Mouse (Mus musculus) forebrain, embryonic 14.5 days (tissue): ENCODE data around the gene Grip2. TPM values are rescaled to one million over a fixed set of nuclear protein-coding genes. Genes with fewer than 3 reads are reported as not detected.

Experiments
- ATAC-seq: fragments of 200-750 bp; cut with Nextera tagmentation; 2 replicates; pipeline ENCODE4 v1.8.0; 2017; ENCODE audit warnings: mild to moderate bottlenecking, moderate library complexity
- DNase-seq: peaks from one replicate; pipeline ENCODE4 v3.0.0-alpha.2; 2015; ENCODE audit warnings: low spot score
- H3K27ac ChIP-seq: fragments of 300-500 bp; sonication (generic); 2 replicates; pipeline ENCODE4 v1.5.1; 2014; ENCODE audit warnings: low read depth, mild to moderate bottlenecking, control low read depth, low read length, moderate library complexity
- H3K27me3 ChIP-seq: fragments of 300-500 bp; sonication (generic); replicated peaks from 2 replicates; pipeline ENCODE4 v1.6.1; 2014; ENCODE audit warnings: low read length, control low read depth, mixed read lengths; ENCODE audit not compliant: control insufficient read depth, insufficient read depth
- H3K36me3 ChIP-seq: fragments of 300-500 bp; sonication (generic); 2 replicates; pipeline ENCODE4 v1.6.1; 2014; ENCODE audit warnings: low read length, control low read depth; ENCODE audit not compliant: control insufficient read depth, insufficient read depth
- H3K4me1 ChIP-seq: fragments of 300-500 bp; sonication (generic); 2 replicates; pipeline ENCODE4 v1.6.1; 2014; ENCODE audit warnings: antibody characterized with exemption, low read length, control low read depth; ENCODE audit not compliant: control insufficient read depth, insufficient read depth
- H3K4me2 ChIP-seq: fragments of 300-500 bp; sonication (generic); 2 replicates; pipeline ENCODE4 v1.6.1; 2014; ENCODE audit warnings: mild to moderate bottlenecking, control low read depth, low read length
- H3K4me3 ChIP-seq: fragments of 300-500 bp; sonication (generic); 2 replicates; pipeline ENCODE4 v1.5.1; 2014; ENCODE audit warnings: low read depth, low read length, control low read depth
- H3K9ac ChIP-seq: fragments of 300-500 bp; sonication (generic); 2 replicates; pipeline ENCODE4 v1.6.1; 2014; ENCODE audit warnings: mild to moderate bottlenecking, low read length, control low read depth, moderate library complexity
- H3K9me3 ChIP-seq: fragments of 300-500 bp; sonication (generic); replicated peaks from 2 replicates; pipeline ENCODE4 v1.6.1; 2016; ENCODE audit warnings: low read length, control low read depth, mixed read lengths; ENCODE audit not compliant: control insufficient read depth
- WGBS: fragments of 180-500 bp; shearing (Covaris S2); extraction: QIAGEN DNeasy Blood & Tissue Kit; methylation state at CpG from one replicate; pipeline ENCODE4 v1.1.7; 2014; 5-methylcytosine and 5-hydroxymethylcytosine counted together
- polyA plus RNA-seq: library from polyadenylated mRNA; unstranded; fragments of >200 nt; fragmentation: Nextera tagmentation; extraction: Ambion mirVana; gene quantifications from 2 replicates; pipeline ENCODE4 v1.2.1, GENCODE M21; 2014

The Grip2 gene
- polyA plus RNA-seq, 1 experiment from 2014 or later: 2.6 TPM

GRCm38 (mm10) chr6:91808022-91808421 is 19.0 kb downstream of the Grip2 start:
- no peak for ATAC-seq
- no peak overlapping the region for H3K9ac ChIP-seq
- no peak for DNase-seq
- H3K9me3 ChIP-seq: no peaks in the 10 kb centered on the region
- no peaks in the 10 kb centered on the region for H3K36me3 ChIP-seq
- no peaks in the 10 kb centered on the region; the same call in 1 of the 2 replicates for H3K27me3 ChIP-seq
- H3K4me2 ChIP-seq: no peak overlapping the region
- H3K4me3 ChIP-seq: no peak overlapping the region
- H3K4me1 ChIP-seq: no peaks in the 10 kb centered on the region
- H3K27ac ChIP-seq: no peak overlapping the region
- 56% methylated on average over 6 of the region's 6 CpGs for WGBS

DNA sequence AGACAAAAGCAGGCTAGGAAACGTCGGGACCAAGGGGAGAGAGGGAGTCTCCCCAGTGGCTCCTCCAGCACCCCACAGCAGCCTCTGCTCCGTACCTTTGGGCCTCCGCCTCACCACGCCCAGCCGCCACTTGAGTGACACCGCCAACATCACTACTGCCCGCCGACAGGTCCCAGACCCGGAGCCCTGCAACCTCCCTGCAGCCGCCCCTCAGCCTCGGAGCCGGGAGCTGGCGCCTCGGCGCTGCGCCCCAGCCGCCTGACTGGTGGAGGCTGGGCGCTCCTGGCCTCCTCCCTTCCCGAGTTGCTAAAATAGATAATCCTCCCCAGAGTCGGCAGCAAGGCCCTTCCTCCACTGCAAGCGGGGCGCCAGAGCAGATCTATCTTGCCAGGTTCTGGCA is 19.9 kb downstream of the Grip2 start:
- H3K27ac ChIP-seq: no peak overlapping the region
- no peaks in the 10 kb centered on the region for H3K4me1 ChIP-seq

DNA sequence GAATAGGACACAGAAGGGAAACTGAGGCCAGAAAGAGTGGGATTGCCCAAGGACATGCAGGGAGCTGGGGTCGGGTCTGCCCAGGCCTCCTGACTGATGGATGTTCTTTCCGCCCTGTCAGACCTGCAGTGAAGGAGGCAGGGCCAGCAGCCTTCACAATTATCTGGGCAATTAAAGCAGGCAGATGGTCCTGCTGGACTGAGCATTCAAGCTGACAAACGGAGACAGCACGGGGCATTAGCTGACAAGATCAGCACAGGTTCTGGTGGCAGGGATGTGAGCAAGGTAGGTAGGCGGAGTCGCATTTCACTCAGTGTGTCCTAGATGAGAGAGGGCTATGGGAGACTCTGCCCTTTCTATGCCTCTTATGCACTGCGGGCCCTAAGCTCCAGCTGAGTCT is 22.9 kb downstream of the Grip2 start:
- no peaks in the 10 kb centered on the region for H3K36me3 ChIP-seq
- H3K27ac ChIP-seq: no peak overlapping the region
- WGBS: 54% methylated on average over 7 of the region's 7 CpGs
- H3K4me3 ChIP-seq: no peak overlapping the region
- DNase-seq (no peak), ATAC-seq (no peak)
- H3K27me3 ChIP-seq: no peaks in the 10 kb centered on the region; the same call in 1 of the 2 replicates
- no peak overlapping the region for H3K4me2 ChIP-seq
- no peaks in the 10 kb centered on the region for H3K9me3 ChIP-seq
- no peak overlapping the region for H3K9ac ChIP-seq
- no peaks in the 10 kb centered on the region for H3K4me1 ChIP-seq

More for the DNA sequence above, 19.9 kb downstream of the Grip2 start:
- Histone ChIP-seq H3K9ac (peak overlapping the region; percentile 38), H3K36me3 (no peaks in the 10 kb centered on the region), H3K4me2 (peak overlapping the region; percentile 51), H3K4me3 (peak overlapping the region; percentile 33), H3K27me3 (no peaks in the 10 kb centered on the region; the same call in 1 of the 2 replicates), H3K9me3 (no peaks in the 10 kb centered on the region)
- peak; percentile 44; the same call in 1 of the 2 replicates for ATAC-seq
- WGBS: 5% methylated on average over 12 of the region's 23 CpGs
- peak; percentile 32 for DNase-seq

DNA sequence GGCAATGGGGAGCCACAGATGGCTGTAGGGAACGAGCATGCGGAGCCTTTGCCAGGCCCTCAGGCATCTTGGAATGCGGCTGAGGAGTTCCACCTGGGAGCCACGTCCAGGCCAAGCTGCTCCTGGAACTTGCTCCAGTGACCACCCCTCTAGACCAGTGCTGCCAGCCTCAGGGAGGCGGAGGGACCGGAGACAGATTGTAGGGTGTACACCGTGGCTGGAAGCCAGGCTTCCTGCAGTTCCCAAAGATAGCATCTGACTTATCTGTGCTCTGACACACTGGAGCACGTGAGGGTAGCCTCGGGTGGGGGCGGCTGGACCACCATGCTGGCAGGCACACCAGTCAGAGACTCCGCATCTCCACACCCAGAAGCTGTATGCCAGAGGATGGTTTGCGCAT is 28.6 kb downstream of the Grip2 start:
- no peak for ATAC-seq
- DNase-seq: no peak
- 74% methylated on average over 12 of the region's 12 CpGs for whole genome bisulfite sequencing
- Histone ChIP-seq H3K9ac (no peak overlapping the region), H3K36me3 (no peaks in the 10 kb centered on the region), H3K4me1 (no peaks in the 10 kb centered on the region), H3K9me3 (no peaks in the 10 kb centered on the region), H3K4me3 (no peak overlapping the region), H3K27ac (no peak overlapping the region), H3K27me3 (no peaks in the 10 kb centered on the region), H3K4me2 (no peak overlapping the region)

DNA sequence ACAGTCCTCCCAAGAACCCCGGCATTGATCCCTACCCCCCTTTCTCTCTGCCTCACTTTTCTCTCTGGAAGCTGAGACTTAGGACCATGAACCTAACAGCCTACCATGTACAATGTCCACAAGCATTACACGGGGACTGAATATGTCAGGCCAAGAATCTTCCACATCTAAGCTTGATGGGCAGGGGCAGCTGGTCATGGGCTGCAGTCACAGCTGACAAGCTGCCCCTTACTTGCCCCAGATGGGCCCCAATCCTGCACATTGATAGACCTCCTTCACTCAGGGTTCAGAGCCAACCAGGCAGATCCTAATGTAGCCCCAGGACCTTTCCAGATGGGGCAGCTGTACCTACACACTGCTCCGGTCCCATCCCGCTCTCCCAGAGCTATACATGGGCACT is 30.3 kb downstream of the Grip2 start:
- Histone ChIP-seq H3K4me2 (no peak overlapping the region), H3K27me3 (no peaks in the 10 kb centered on the region), H3K27ac (no peak overlapping the region), H3K9me3 (no peaks in the 10 kb centered on the region), H3K36me3 (no peaks in the 10 kb centered on the region), H3K4me3 (no peak overlapping the region), H3K4me1 (no peaks in the 10 kb centered on the region), H3K9ac (no peak overlapping the region)
- no peak for DNase-seq
- WGBS: 90% methylated on average over 4 of the region's 4 CpGs
- no peak for ATAC-seq

DNA sequence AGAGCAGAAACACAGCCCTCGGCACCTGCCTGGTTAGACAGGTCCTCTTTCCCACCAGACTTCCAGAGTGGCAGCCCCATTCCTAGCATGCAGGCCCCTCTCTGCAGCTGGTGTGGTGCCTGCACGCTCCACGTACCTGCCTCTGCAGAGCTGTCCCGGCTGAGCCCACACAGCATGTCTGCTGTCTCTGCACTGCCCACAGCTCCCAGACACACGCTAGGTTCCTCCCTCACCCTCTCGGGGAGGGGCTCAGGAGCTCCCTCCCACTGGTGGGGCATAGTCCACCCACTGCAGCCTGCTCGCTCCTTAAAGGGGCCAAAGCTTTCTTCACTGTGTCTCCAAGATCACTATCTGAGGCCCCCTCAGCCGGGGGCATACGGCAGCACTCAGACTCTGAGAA is 31.0 kb downstream of the Grip2 start:
- Histone ChIP-seq H3K9me3 (no peaks in the 10 kb centered on the region), H3K4me1 (no peaks in the 10 kb centered on the region), H3K27ac (no peak overlapping the region), H3K27me3 (no peaks in the 10 kb centered on the region), H3K4me3 (no peak overlapping the region), H3K9ac (no peak overlapping the region), H3K36me3 (no peaks in the 10 kb centered on the region), H3K4me2 (no peak overlapping the region)
- ATAC-seq (no peak), DNase-seq (no peak)
- 67% methylated on average over 9 of the region's 9 CpGs for WGBS

DNA sequence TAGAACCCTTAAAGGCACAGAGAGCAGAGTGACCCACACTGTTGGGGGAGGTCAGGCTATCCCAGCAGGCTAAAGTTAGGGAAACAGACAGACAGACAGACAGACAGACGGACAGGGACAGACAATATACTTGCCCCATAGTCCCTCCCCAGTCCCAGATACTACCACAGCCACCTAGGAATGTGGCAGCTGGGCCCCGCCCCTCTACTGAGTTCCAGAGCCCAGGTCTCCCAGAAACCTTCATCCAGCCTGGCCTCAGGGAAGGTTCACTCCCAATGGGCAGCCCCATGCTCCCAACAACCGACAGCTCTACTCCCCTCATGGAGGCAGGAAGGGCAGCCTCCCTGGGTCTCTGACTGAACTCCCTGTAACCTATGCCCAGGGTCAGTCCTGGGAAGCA is 31.4 kb downstream of the Grip2 start:
- no peaks in the 10 kb centered on the region for H3K4me1 ChIP-seq
- H3K4me2 ChIP-seq: no peak overlapping the region
- no peaks in the 10 kb centered on the region for H3K36me3 ChIP-seq
- no peak overlapping the region for H3K9ac ChIP-seq
- 47% methylated on average over 3 of the region's 3 CpGs for WGBS
- H3K27me3 ChIP-seq: no peaks in the 10 kb centered on the region
- no peak for ATAC-seq
- H3K27ac ChIP-seq: no peak overlapping the region
- no peak overlapping the region for H3K4me3 ChIP-seq
- no peaks in the 10 kb centered on the region for H3K9me3 ChIP-seq
- DNase-seq: no peak

- Histone ChIP-seq H3K36me3 (no peaks in the 10 kb centered on the region), H3K9ac (no peak overlapping the region), H3K4me3 (no peak overlapping the region), H3K4me1 (no peaks in the 10 kb centered on the region), H3K27me3 (no peaks in the 10 kb centered on the region), H3K4me2 (no peak overlapping the region), H3K9me3 (no peaks in the 10 kb centered on the region), H3K27ac (no peak overlapping the region)
- no peak for DNase-seq
- WGBS: 89% methylated on average over 9 of the region's 9 CpGs
- ATAC-seq: no peak
Measured at GRCm38 (mm10) chr6:91788311-91788798, 38.7 kb downstream of the Grip2 start.

- no peaks in the 10 kb centered on the region for H3K27me3 ChIP-seq
- no peak overlapping the region for H3K4me2 ChIP-seq
- no peak overlapping the region for H3K27ac ChIP-seq
- ATAC-seq (no peak), DNase-seq (no peak)
- no peaks in the 10 kb centered on the region for H3K9me3 ChIP-seq
- no peaks in the 10 kb centered on the region for H3K36me3 ChIP-seq
- H3K4me1 ChIP-seq: no peaks in the 10 kb centered on the region
- WGBS: 91% methylated on average over 3 of the region's 3 CpGs
- no peak overlapping the region for H3K9ac ChIP-seq
- H3K4me3 ChIP-seq: no peak overlapping the region
Measured at GRCm38 (mm10) chr6:91785018-91785417, 42.0 kb downstream of the Grip2 start.
